Mouse (Mus musculus): ENCODE measurements at regions not wholly inside any gene's neighbourhood (a gene's known extent, or its start where the extent isn't known, plus 50 kb on each side); places are given as distances from the start of the nearest gene placed in this dataset.

DNA sequence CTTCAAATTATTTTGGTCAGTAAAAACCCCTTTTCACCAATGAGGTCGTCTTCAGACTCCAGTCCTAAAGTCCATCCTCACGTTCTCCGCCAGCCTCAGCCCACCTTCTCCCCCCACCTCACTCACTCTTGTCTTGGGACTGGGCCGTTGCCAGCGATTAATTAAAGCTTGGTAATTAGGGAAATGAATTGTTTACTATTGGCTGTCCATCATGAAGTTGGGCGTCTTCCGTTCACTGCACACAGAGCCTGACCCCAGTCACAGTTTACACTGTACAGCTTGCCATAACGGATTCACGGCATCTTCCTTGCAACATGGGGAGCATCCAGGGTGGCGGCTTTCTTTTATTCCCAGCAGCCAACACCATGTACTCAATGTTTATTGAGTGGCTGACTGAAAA is 155.4 kb upstream of the Map1b start:
- H3K4me1 ChIP-seq (ENCODE audit: control insufficient read depth in 1 of 2, insufficient read depth in 2 of 2, low read length in 2 of 2) = no peaks in the 10 kb centered on the region
- H3K27ac ChIP-seq (ENCODE audit: control insufficient read depth, low read depth, low read length) = no peak overlapping the region
- no peak overlapping the region for H3K9ac ChIP-seq (ENCODE audit: control insufficient read depth, low read depth, low read length, poor library complexity, severe bottlenecking)
- no peaks in the 10 kb centered on the region; a peak in 1 of 4 replicates for H3K27me3 ChIP-seq (ENCODE audit: control insufficient read depth in 1 of 2, insufficient read depth in 2 of 2, low read length in 2 of 2)
- no peak for DNase-seq (ENCODE audit: low read depth, low spot score)
- no peaks in the 10 kb centered on the region for H3K36me3 ChIP-seq (ENCODE audit: control insufficient read depth in 1 of 2, insufficient read depth in 2 of 2, low read length in 2 of 2)
- no peak overlapping the region for H3K4me3 ChIP-seq (ENCODE audit: control insufficient read depth in 1 of 2, insufficient read depth in 1 of 2, low read depth in 2 of 2, low read length in 2 of 2)
- no peaks in the 10 kb centered on the region for H3K79me2 ChIP-seq (ENCODE audit: control insufficient read depth, insufficient read depth, low read length, poor library complexity)
- H3K9me3 ChIP-seq (replicated peaks; ENCODE audit: insufficient read depth, low read length) = no peaks in the 10 kb centered on the region
- TF ChIP-seq ZKSCAN1 (IDR thresholded peaks at IDR 0.05; ENCODE audit: low read depth, low read length) (no peak), GATA1 (IDR thresholded peaks at IDR 0.05; ENCODE audit: low read depth, low read length) (no peak), SMC3 (IDR thresholded peaks at IDR 0.05; ENCODE audit: low read depth, low read length) (no peak), ELF1 (IDR thresholded peaks at IDR 0.05; ENCODE audit: low read depth, low read length) (no peak), SIN3A (IDR thresholded peaks at IDR 0.05; ENCODE audit: low read length) (no peak), MAX (IDR thresholded peaks at IDR 0.05; ENCODE audit: low read length) (no peak), MEF2A (IDR thresholded peaks at IDR 0.05; ENCODE audit: extremely low read depth, insufficient replicate concordance, low read depth, low read length, poor library complexity, severe bottlenecking) (no peak), UBTF (IDR thresholded peaks at IDR 0.05; ENCODE audit: borderline replicate concordance, insufficient read depth, low read depth, low read length) (no peak), E2F4 (IDR thresholded peaks at IDR 0.05; ENCODE audit: borderline replicate concordance, low read depth, low read length) (no peak), KAT2A (conservative IDR thresholded peaks at IDR 0.05; ENCODE audit: low read depth, low read length) (no peak), MYB (IDR thresholded peaks at IDR 0.05; ENCODE audit: low read depth, low read length) (no peak), USF2 (IDR thresholded peaks at IDR 0.05; ENCODE audit: borderline replicate concordance in 1 of 2, insufficient read depth in 1 of 2, low read depth in 1 of 2, low read length in 2 of 2) (no peak), NRF1 (IDR thresholded peaks at IDR 0.05; ENCODE audit: insufficient read depth, low read depth, low read length, poor library complexity, severe bottlenecking) (no peak), USF1 (IDR thresholded peaks at IDR 0.05; ENCODE audit: low read depth, low read length) (no peak)

DNA sequence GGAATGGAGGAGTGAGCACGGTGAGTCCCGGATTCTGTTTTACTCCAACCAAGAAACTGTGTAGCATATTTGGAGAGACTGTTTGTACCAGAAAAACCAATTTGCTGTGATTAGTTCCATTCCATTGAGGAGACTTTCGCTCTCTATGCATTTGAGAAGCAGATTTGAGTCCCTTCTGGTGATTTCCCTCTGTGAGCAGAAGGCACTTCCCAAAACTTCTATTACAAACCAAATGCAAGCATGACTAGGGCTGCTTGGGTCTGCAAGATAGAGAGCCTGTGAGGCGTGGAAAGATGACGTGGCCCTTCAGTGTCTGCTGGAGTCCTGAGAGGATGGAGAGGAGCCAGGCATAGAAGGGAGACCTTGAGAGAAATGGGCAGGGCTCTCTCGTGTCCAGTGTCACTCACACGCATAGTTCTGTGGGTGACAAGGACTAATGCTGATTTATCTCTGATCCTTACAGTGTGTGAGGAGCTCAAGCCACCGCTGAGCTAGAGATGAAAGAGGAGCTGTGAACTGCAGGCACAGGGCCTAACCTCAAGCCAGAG is 153.7 kb upstream of the Map1b start:
- no peaks in the 10 kb centered on the region for H3K79me2 ChIP-seq (ENCODE audit: control insufficient read depth, insufficient read depth, low read length, poor library complexity)
- no peak overlapping the region for H3K27ac ChIP-seq (ENCODE audit: control insufficient read depth, low read depth, low read length)
- H3K36me3 ChIP-seq (ENCODE audit: control insufficient read depth in 1 of 2, insufficient read depth in 2 of 2, low read length in 2 of 2) = no peaks in the 10 kb centered on the region
- no peak for TF ChIP-seq JUND (IDR thresholded peaks at IDR 0.05; ENCODE audit: low read depth, low read length)
- no peak for TF ChIP-seq MYB (IDR thresholded peaks at IDR 0.05; ENCODE audit: low read depth, low read length)
- TF ChIP-seq MYC (IDR thresholded peaks at IDR 0.05; ENCODE audit: low read depth, low read length) = no peak
- TF ChIP-seq ELF1 (IDR thresholded peaks at IDR 0.05; ENCODE audit: low read depth, low read length) = no peak
- no peak for TF ChIP-seq KAT2A (conservative IDR thresholded peaks at IDR 0.05; ENCODE audit: low read depth, low read length)
- no peak for TF ChIP-seq GABPA (IDR thresholded peaks at IDR 0.05; ENCODE audit: low read depth, low read length)
- no peak for TF ChIP-seq USF2 (IDR thresholded peaks at IDR 0.05; ENCODE audit: borderline replicate concordance in 1 of 2, insufficient read depth in 1 of 2, low read depth in 1 of 2, low read length in 2 of 2)
- no peak for TF ChIP-seq MXI1 (IDR thresholded peaks at IDR 0.05; ENCODE audit: low read depth, low read length)
- no peak for TF ChIP-seq RCOR1 (IDR thresholded peaks at IDR 0.05; ENCODE audit: low read depth, low read length)
- no peak for TF ChIP-seq ZKSCAN1 (IDR thresholded peaks at IDR 0.05; ENCODE audit: low read depth, low read length)
- TF ChIP-seq CHD2 (IDR thresholded peaks at IDR 0.05; ENCODE audit: low read length) = no peak
- no peak for TF ChIP-seq NELFE (IDR thresholded peaks at IDR 0.05; ENCODE audit: low read depth, low read length)
- TF ChIP-seq POLR2AphosphoS2 (IDR thresholded peaks at IDR 0.05; ENCODE audit: low read length) = no peak
- no peak for TF ChIP-seq ETS1 (IDR thresholded peaks at IDR 0.05; ENCODE audit: low read depth, low read length)
- no peak for TF ChIP-seq USF1 (IDR thresholded peaks at IDR 0.05; ENCODE audit: low read depth, low read length)
- no peak for TF ChIP-seq MAFK (IDR thresholded peaks at IDR 0.05; ENCODE audit: borderline replicate concordance, low read depth, low read length)
- no peak overlapping the region for H3K9ac ChIP-seq (ENCODE audit: control insufficient read depth, low read depth, low read length, poor library complexity, severe bottlenecking)
- DNase-seq (ENCODE audit: low read depth, low spot score) = no peak
- H3K9me3 ChIP-seq (replicated peaks; ENCODE audit: insufficient read depth, low read length) = no peaks in the 10 kb centered on the region
- H3K27me3 ChIP-seq (ENCODE audit: control insufficient read depth in 1 of 2, insufficient read depth in 2 of 2, low read length in 2 of 2) = no peaks in the 10 kb centered on the region; a peak in 1 of 4 replicates
- no peaks in the 10 kb centered on the region for H3K4me1 ChIP-seq (ENCODE audit: control insufficient read depth in 1 of 2, insufficient read depth in 2 of 2, low read length in 2 of 2)
- H3K4me3 ChIP-seq (ENCODE audit: control insufficient read depth in 1 of 2, insufficient read depth in 1 of 2, low read depth in 2 of 2, low read length in 2 of 2) = no peak overlapping the region
